Mouse (Mus musculus) T-helper 2 cell (primary cell): ENCODE data around the gene Tsen2.

Experiments used
- in situ Hi-C: fragments of 300-600 bp; cut with MboI, MseI; formaldehyde crosslinking; loops from one replicate; pipeline ENCODE4 v1.15.1; 2025; ENCODE audit warnings: high pct_unique_total_duplicates

The Tsen2 gene

DNA sequence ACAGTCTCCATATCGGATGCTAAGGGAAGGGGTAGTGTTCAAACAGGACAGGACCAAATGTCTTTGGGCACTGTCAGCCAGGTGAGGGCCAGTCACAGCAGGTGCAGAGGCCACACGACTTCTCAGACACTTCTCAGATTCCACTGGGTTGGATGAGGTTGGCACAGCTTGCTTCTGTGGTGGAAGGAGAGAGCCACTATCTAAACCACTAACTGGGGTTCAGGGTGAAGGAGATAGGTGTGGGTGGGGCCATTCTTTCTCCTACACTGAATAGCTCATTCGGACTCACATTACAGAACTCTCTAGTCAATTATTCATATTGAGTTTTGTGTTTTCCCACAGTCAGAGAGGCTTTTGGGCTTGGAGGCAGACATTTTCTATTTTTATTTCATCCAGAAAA lies 51.2 kb downstream of the Tsen2 start:
- in situ Hi-C loops: no loop called here

DNA sequence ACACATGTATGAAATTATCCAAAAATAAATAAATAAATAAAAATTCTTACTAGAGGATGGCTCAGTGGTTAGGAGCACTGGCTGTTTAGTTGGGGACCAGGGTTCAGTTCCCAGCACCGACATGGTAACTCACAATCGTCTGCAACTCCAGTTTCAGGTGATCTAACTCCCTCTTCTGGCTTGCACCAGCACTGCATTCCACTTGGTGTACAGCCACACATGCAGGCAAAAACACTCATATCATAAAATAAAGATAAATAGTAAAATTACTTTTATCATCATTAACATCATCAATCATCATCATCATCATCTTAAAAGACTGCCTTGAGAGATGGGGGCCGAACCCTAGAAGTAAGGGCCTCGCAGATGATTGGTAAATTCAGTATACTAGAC lies 56.9 kb downstream of the Tsen2 start:
- in situ Hi-C loops: no loop called here

DNA sequence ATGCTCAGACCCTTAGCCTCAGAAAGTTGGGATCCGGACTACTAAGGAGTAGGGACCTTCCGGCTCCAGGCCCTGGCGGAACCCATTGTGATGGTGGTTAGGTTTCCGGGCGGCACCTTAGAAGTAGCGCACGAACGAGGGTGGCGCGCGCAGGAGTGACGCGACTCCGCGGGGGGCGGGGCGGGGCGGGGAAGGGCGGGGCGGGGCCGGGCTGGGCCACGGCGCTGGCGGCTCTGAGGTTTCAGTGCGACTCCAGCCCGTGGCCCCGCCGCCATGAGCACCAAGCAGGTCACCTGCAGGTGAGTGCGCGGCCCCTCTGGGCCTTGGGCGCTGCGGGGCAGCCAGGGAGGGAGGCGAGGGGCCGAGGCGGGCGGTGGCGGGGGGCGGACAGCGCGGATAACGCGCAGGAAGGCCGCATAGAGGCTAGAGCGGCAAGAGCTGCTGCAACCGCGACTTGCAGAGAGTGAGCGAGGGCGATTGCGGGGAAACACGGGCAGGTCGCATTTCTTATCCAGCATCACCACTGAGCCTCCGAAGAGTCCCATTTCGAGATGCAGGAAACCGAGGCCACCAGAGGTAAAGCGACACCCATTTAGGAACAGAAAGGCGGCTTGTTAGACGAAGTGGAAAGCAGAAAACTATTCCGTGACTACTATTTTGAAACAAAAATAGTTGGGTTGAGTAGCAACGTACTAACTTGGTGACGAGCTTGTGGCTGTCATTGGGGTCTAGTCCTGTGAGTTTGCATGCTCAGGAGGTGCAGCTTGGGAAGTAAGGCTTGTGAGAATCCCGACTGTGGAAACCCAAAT lies 57.5 kb downstream of the Tsen2 start, which contains the start of gene Mkrn2:
TSS of gene Mkrn2 (plus strand) at position 188 of the 809 bp plus-strand sequence.
- in situ Hi-C loops: no loop called here

DNA sequence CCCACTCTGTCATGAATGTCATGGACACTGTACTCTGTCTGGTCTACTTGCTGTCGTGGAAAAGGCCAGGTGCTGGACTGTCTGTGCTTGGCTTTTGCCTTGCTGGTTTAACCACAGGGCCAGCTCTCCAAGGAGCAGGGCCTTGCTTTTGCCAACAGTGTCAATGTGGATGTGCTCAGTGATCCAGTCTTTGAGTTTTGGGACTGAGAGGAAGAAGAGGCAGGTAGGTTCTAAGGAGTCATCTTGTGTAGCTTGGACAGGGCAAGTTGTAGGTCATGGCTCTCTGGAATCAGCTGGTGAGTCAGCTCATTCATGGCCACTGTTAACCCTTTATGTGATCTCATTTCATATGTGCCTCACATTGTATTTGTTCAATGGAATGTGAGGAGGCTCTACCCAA lies 62.0 kb downstream of the Tsen2 start:
- in situ Hi-C loops: no loop called here

DNA sequence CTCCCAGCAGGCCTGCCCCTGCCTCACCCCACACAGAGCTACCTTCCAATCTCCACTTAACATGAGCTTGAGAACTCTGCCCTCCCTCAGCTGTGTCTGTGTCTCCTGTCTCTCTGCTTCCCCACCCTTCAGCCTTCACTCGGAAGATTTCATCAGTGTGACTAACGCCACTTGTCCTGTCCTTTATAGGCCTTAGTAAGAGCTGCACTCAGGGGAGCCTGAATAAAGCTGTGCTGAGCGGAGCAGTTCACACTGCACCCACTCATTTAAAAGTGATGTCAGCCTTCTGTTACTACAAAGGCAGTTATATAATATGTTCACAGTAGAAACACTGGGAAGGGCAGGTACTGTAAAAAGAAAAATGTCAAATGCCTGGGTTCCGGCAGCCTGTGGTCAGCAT lies 63.0 kb downstream of the Tsen2 start:
- in situ Hi-C loops: no loop called here

DNA sequence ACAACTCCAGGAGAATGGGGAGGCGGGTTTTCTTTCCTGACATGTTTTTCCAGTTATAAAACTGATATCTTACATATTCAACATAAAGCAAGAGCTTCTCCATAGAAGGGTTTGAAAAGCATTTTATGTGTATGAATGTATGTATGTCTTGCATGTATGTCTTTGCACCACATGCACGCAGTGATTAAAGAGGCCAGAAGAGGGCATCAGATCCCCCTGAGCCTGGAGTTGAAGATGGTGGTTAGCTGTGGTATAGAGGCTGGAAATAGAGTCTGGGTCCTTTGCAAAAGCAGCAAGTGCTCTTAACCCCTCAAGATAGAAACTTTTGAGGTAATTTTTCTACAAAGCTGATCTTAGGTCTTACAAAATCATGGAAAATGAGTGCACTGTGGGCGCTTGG lies 64.7 kb downstream of the Tsen2 start:
- in situ Hi-C loops: no loop called here

DNA sequence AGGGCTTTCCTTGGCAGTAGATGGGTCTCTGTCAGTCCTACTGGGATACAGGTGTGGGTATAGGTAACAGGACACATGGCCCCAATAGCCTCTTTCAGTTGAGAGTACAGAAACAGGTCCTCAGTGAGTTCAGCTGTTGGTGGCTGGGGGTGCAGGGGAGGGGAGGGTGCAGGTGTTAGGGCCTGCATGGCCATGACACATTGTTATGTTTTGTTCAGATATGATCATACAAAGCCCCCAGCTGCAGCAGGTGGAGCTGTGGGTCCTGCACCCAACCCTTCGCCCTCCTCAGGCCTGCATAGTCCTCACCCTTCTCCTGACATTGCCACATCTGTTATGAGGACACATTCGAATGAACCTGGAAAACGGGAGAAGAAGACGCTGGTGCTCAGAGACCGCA lies 65.8 kb downstream of the Tsen2 start:
- in situ Hi-C loops: no loop called here

DNA sequence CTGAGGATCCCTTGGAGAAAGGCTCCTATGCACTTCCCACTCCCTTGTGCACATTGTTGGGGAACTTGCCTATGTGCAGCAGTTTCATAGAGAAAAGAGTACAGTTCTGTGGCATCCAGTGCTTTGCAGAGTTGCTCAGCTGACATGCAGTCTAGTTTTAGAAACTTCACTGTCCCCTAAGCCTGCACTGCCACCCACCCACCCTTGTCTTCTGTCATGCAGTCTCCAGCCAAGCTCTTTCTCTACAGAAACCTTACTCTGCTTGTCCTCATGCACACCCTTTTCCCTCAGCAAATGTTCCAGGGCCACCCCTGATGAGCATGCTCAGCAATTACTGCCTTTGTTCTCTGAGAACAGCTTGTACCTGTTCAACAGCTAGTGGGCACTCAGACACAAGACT lies 69.3 kb downstream of the Tsen2 start:
- in situ Hi-C loops: no loop called here

DNA sequence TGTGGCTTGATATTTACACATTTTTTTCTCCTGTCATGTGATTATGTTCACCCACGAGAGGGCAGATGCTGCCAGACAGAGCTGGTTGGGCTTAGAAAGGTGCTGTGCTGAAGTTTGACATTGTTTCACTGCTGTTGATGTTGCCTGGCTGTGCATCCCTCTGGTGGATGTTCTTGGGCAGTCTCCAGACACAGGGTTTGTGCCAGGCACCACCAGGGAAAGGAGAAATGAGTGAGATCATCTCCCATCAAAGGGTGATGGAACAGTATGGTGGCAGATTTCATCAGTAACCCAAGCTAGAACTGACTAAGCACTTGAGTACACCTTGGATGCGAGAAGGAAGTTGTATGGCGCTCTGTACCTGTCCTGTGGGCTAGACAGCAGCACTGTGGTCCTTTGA lies 71.5 kb downstream of the Tsen2 start:
- in situ Hi-C loops: no loop called here

DNA sequence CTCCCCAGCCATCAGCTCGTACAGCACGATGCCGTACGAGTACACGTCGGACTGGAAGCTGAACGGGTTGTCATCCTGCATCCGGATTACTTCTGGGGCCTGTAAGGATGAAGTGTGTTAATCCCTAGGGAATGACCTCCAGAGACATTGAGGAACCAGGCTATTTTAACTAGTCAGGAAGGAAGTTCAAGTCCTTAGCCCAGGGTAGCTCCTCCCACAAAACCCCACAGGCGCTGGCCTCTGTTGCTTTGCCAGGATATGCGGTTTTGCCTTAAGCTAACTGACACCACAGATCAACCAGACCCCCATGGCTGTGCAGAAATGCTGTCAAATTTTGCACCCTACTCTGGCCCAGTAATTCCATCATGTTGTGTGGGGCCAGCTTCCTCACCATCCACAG lies 75.4 kb downstream of the Tsen2 start:
- in situ Hi-C loops: no loop called here

DNA sequence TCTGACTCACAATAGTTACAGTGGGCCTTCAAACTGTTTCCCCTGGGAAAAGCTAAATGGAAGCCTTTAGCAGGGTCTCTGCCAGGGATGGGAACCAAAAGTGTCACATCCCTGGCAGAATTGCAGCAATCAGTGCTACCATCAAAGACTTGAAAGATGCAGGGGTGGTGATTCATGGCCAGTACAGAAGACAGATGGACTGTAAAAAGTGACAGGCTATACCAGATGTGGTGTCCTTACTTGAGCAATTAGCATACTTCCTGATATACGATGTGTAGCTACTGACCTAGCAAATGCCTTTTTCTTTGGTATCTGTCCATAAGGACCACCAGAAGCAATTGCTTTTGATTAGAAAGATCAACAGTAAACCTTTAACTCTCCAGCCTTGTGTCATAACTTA lies 76.5 kb downstream of the Tsen2 start:
- in situ Hi-C loops: no loop called here

DNA sequence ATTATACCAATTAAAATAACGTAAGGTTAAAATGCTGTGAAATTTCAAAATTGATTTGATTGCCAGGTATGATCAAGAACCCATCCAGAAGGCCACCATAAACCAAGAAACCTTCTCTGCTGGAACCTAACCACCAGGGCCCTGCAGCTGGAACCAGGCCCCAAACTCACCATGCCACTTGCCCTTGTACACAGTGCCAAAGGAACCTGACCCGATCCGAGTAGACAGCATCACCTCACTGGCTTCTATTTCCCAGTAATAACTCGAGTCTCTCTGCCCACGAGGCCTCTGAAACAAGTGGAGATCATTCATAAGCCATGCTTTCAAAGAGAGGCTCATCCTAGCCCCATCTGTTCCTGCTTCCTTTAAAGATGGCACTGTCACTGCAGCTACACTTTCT lies 81.7 kb downstream of the Tsen2 start:
- in situ Hi-C loops: no loop called here
